Mouse (Mus musculus): ENCODE data around the gene Ly6g6c.

DNA sequence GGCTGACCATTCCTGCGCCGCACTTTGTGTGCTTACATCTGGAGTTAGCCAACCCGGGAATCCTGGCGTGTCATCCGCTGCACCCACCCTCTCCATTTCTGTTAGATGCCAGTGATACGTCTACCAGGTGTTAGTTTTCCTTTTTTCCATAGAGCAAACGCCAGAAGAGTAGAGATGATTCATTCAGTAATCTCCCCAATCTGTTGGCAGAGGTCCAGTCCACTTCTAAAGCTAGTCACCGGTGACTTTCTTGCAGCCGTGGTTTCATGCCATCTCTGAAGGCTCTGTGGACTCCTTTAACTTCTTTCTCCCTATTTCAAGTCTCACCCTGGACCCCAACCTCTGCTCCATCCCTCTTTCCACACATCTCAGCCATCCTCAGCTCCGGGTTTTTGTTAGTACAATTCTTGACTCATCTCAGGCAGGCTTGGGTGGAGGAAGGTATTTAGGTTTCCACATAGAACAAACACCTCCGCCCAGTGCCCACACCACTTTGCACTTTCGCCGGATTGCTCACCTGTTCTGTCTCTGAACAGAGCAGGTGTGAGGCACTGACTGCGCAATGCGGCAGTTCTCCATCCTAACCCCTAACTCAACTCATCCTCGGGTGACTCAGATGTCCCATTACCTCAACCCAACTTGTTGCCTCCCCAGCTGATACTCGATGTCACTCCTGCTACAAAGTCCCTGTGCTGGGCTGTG is 3.2 kb downstream of the Ly6g6c start:
- TF ChIP-seq TAL1 (IDR thresholded peaks at IDR 0.05; ENCODE audit: low read length) = no peak
- TF ChIP-seq GATA1 (IDR thresholded peaks at IDR 0.05; ENCODE audit: low read length) = no peak

Data from erythroblast, embryonic 14.5 days (primary cell).